Mouse (Mus musculus) kidney, postnatal 36 days (tissue): ENCODE data around the gene Ank2.

ENCODE experiments used
- DNase-seq, 2 experiments: peaks; one replicate each; pipeline ENCODE4 v3.0.0; 2021 to 2022; ENCODE audit warnings: mixed read lengths in 2 of 2

Gene Ank2

DNA sequence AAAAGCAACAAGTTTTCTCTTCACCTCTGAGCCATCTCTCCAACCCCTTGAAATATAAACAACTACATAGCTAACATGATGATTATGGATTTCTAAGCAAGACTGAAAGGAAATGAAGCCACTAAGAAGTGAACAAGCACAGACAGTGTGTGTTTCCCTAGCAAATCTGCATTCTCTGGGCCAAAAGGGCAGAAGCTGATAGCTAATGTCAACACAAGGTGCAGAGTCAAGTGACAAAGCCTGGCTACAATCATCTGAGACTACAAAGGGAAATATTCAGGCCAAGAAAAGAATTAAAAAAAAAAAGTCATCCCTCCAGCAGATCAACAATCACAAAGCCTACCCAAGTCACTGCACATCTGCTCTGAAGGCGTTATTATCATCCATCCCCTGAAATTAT is 330.0 kb downstream of the Ank2 start:
- DNase-seq = no peak

DNA sequence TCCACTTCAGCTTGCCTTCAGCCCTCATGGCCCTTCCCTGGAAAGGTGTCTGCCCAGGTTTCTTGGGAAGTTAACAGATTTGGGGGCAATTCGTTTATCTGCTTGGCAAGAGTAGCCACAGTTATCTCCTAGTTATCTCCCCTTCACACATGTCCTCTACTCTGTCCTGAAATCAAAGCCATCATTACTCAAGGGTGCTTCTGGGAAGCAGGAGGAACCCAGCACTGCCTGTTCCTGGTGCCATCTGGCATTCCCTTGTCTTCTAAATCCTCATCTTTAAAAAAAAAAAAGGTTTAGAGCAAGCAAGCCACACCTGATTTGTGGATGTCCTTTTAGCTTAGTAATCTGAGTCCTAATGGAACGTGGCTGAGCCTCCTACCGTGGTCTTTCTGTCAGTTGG is 335.4 kb downstream of the Ank2 start:
- no peak for DNase-seq

DNA sequence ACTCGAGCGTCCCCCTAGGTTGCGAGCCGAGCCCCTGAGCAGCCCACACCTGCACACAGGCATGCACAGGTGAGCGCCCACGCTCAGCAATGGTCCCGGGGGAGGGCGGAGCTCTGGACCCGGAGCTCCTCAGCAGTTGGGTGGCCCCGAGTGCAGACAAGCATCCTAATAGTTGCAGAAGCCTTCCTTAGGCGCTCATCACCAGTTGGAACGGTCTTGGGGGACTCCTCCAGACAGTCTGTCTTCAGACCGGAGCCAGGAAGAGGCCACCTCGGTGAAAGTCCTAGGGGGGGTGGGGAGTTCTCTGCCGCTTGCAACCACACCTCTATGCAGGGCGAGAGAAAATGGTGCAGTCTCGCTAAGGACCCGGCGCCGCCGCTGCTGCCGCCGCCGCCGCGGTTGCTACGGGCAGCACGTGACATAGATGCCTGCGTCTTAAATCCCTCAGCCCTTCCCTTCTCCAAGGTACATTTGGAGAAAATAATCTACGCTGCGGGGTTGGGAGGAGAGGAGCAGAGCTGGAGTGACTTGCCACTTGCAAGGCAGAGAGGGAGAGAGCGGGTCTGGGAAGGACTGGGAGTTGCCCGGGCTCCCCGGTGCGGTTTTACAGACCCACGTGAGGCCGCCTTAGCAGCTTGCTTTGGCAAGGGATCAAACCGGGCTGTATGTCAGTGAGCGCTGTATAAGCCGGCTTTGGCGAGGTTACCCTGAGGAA is 337.0 kb downstream of the Ank2 start:
- peak; percentile 37 to 60 for DNase-seq

DNA sequence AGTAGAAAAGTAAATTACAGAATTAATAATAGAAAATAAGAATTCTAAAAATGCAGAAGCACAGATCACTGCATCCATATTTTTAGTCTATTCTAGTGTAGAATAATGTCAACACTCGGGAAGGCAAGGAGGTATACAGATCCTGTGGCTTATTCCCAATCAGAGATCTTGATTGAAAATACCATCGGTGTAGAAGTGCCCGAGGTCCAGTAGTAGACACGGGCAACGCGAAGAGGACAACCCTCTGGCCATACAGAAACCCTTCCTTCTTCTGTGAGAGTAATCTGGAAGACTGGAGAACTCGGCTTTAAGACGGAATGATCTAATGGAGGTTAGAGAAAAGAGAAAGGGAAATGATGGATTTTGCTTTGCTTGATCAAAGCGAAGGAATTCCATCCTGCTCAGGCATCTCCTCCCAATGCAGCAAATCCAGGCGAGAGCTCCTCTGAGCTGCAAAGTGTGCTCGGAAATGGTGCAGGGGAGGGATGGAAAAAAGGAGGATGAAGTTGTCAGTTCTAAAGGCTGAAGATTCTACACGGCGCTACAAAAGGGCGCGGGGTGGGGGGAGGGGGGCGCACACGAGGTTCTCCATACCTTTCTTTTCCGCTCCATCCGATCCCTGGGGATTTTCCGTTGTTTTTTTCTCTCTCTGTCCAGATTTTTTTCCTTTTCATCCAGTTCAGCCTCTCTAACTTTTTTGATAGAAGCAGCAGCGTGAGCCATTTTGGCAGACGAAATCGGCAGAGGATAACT is 337.9 kb downstream of the Ank2 start:
- no peak for DNase-seq

DNA sequence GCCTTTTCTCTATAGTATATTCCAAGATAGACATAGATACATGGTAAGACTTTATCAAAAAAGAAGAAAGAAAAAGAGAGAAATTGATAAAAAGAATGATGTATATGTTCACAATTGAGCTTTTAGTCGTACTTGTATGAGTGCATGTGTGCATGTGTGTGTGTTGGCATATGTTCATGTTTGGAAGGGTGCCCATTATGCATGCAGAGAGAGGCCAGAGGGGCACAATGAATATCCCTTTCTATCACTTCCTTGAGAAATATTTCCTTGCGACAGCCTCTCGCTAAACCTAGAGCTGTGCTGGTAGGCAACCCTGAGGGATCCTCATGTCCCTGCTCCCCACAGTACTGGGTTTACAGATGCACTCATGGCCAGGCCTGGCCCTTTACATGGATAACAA is 341.4 kb downstream of the Ank2 start:
- DNase-seq = no peak

DNA sequence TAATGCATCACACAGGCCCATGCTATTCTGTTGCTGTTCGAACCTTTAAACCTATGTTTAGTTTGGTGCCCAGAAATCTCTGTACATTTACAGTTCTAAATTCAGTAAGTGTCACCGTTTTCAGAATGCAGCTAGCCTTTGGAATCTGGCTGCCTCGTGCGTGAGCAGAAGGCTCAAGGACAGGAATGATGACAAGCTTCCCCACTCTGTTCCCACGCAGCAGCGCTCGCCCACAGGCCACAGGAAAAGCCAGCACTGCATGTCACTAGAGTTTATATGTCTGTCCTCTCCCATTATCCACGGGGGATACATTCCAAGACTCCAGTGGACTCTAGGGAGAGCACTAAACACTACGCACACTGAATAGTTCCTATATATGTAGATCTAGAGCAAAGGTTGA is 343.1 kb downstream of the Ank2 start:
- DNase-seq = no peak

DNA sequence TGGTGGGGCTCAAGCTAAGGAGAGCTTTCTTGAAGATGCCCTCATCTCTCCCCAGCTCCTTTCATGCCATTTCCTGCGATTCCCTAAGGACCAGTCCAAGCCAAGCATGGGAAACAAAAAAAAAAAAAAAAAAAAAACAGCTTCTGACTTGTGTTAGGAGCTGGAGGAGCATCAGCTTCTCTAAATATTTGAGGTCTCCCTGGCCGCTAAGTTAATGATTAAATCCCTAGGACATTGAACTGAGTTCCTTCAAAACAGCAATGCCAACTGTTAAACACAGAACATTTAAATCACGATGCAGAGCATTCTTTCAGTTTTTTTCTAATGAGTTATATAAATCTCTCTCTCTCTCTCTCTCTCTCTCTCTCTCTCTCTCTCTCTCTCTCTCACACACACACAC is 345.3 kb downstream of the Ank2 start:
- DNase-seq = peak in 1 of 2 experiments; percentile 59

DNA sequence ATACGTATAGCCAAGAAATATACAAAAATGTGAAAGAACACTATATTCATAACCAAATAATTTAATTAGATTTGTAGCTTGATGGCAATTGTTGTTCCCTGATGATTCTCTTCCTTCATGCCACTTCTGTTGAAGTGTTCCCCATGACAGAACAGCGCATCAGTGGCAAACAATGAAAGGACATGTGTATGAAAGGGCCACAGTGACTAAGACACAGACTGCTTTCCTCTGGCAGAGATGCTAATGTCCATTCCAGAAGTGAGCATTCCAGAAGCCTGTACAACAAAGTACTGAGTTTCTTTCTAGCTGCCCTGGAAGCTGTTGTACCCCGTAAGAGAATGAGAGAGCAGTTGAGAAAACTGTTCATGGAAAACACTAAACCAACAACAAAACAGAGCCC is 345.7 kb downstream of the Ank2 start:
- DNase-seq = no peak

DNA sequence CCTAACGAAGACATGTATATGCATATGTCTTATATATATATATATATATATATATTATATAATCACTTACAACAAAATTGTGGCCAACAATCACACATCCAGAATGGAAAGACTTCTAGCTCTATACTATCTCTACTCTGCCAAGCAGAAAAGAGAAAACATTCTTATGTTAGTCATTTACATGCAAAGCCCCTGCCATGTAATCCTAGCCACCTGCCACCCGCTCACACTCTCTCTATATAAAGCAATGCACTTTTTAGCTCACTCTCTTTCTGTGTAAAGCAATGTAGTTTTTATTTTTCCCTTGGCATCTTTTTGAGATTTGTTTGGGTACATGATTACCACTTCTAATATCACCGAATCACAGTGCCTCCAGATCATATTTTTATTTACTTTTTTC is 350.5 kb downstream of the Ank2 start:
- DNase-seq = no peak

DNA sequence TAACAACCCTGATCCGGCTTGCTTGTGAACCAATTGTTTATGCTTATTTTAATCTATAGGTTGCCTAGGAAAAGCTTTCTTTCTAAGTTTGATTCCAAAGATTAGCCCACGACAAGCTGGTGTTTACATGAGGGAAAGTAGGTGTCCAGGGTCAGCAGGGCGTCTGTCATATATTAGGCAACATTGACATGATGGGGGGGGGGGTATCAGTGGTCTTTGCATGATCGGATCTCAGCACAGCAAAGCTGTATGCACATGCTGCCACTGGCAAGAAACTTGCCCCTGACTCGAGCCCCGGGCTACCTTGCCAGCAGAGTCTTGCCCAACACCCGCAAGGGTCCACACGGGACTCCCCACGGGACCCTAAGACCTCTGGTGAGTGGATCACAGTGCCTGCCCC is 358.6 kb downstream of the Ank2 start:
- no peak for DNase-seq

DNA sequence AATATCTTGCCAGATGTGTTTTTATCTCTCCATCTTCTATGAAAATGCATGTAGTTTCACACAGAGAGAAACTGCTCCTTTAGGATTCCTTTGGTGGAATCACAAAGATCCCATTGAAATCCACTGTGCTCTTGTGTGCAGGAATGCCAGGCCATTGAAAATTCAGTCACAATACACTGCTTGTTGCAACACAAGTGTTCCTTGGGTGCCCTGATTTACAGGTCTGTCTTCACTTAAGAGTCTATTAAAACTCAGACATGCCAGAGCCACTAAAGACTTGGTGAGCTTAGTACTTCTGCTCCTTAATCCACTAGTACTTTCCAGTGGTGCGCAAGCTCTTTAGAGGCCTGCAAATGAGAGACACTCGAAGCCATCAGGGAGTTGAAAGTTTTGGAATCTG is 359.5 kb downstream of the Ank2 start:
- no peak for DNase-seq

DNA sequence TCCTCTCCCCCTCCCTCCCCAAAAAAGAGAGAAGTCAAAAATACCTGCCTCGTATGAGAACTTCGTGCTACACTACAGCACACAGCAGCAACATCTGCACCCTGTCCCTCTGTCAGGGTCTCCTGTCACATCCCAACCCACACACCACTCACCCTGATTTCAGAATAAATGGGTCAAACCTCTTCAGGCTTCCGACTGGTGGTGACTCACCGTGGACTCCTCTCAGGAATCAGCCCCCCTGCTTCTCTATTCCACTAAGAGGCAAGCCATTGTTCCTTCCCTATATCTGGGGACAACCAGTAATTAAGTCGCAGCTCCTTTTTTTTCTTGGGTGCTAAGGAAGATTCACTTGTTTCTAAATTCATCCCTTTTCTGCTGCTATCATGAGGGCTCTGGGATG is 361.6 kb downstream of the Ank2 start:
- no peak for DNase-seq

DNA sequence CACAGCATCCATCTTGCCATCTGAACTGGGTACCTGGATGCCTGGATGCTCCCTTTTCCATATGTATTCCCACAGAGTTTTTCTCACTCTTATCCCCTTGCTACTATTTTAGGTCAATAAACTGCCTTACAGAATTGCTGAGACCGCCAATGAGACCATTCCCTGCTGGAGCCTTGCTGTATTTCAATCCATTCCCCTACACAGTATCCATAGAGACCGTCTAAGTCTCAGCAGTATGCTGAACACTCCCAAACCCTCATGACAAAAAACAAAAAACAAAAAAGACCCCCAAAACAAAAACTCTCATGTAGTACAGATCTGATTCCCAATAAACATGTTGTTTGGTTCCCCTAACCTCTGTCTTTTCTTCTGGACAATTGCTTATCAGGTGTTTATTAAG is 365.1 kb downstream of the Ank2 start:
- no peak for DNase-seq

DNA sequence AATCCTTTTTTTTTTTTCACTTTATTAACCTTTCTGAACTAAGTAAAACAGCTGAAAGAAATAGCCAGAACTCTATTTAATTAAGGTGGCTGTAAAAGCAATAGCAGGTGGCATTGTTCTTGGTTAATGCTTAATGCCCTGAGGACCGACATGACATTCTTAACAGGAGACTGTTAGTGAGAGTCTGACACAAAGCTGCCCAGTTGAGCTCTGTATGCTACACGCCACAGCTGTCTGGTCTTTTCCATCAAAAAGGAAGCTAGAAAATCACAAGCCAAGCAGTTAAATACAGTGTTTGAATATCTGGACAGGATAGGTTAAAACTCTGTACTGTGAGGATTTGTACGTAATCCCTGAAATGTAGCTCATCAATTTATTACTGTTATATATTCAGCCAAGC is 368.1 kb downstream of the Ank2 start:
- peak in 1 of 2 experiments; percentile 7 for DNase-seq

DNA sequence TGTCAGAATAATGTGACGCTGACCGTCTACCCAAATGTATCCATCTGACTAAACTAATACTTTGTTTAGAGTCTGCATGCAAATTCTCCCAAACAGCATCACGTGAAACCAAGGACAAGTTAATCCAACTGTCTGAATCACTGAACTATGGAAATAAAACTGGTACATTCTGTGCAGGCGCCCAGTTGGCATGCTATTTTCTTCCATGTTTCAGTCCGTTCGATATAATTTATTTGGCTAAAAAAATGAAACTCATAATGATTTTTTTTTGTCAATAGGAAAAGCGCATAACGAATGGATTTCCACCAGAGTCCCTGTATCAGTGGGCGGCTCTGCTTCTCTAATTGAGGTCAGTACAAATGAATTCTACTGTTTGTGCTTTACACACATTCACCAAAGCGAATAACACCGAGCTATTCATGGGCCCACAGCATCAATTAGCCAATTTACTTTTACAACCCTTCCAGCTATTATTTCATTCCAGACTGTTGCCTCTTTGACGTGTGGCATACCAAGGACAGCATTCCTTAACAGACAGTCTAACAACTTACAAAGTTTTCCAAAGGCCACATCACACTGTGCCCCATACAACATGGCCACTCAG is 368.9 kb downstream of the Ank2 start:
- peak in 1 of 2 experiments; percentile 11 for DNase-seq

DNA sequence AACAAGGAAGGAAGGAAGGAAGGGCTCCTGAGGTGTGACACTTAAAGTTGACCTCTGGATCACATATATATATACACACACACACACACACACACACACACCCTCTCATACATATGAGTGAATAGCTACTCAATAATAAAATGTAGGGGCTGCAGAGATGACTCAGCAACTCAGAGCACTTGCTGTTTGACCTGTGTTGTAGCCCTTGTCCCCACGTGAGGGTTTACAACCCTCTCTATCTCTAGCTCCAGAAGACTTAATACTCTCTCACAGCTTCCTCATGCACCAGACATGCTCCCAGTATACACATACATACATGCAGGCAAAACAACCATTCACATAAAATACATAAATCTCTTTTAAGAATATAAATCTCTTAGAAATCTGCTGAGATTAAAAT is 369.4 kb downstream of the Ank2 start:
- DNase-seq = no peak

DNA sequence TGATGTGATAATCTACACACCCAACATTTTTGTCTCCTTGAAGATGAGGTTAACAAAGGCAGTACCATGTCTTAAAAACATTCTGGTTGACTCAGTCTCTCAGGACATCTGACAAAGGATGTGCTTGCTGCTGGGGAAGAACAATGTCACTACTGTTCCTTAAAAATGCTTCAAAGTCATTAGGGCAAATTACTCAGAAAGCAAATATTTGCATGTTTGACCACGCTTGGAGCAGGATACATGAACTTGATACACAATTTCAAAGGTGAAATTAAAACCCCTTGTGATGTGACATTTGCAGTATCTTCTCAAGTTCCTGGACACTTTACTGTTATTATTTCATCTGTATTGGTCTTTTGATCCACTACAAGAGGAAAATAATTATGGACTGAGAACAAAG is 371.5 kb downstream of the Ank2 start:
- no peak for DNase-seq

DNA sequence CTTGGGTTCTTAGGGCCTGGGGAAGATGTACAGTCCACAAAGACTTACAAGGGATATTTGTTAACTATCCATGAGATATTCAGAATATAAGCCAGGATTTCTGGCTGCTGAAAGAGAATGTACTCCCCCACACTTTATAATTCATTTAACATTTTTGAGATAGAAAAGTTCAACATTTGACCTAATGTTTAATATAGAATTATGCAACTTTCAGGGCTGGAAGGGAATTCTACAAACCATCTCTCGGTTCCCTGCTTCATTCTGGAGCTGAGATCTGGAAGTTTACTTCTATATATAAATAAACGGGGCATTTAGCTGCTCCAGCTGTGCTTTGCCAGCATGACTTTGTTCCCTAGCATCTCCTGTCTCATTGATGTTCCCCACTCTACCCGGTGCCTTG is 372.9 kb downstream of the Ank2 start:
- no peak for DNase-seq

DNA sequence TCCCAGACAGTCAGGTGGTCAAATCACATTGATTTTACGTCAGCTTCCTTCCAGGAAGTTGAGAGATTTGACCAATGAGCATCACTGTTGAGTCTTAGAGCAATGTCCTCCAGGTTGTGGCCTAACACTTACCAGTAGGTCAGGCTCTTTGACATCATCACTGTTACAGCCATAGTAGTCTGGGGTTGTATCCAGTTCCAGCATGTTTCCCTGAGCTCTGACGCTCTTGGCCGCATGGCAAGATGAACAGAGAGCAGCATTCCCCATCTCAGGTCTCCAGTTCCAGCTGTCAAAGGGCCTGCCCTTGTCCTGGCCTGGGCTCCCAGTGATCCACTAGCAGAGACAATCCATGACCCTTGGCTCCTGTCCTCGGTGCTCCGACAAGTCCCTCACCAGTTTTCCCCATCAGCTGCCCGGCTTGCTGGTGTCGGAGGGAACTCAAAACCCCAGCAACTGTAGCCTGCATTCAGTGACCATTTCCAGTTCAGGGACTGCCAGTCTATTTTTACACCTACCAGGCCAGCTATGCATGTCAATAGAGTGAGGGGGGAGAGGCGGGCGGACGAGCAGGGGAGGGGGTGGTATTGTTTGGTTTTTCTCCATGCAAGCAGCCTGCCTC is 374.7 kb downstream of the Ank2 start:
- peak; percentile 5 to 9 for DNase-seq

DNA sequence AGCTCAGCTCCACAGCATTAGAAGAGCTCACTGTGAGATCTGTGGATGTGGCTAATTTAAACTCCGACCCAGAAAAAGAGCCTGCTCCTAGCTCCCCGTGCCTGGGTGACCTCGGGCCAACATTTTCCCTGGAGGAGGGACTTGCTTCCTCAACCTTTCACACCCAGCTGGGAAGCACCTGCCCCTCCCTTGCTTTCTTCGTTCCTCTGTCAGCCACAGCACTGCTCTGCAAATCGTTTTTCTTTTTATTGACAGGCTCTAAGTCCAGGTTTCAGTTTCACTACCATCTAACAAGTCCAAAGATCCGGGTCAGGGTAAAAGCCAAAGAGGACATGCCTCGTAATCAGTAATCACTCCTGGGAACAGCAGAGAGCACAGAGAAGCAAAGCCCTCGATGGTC is 375.8 kb downstream of the Ank2 start:
- DNase-seq = peak; percentile 64 to 69

DNA sequence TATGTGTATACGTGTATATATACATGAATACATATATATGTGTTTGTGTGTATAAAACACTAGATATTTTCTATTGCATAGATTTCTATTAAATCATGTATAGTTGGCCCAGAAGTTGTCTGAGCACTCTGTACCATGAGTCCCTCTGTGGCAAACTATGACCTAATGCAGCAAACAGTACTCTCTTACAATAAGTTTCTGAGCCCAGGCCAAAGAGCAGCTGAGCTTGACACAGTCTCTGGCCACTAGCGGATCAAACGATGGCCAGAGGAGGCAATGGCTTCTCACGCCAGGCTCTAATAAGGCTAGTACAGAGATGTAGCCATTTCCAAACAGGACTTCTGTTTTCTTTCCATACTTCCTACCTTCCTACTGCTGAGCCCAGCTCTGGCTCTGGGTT is 380.4 kb downstream of the Ank2 start:
- DNase-seq = no peak

DNA sequence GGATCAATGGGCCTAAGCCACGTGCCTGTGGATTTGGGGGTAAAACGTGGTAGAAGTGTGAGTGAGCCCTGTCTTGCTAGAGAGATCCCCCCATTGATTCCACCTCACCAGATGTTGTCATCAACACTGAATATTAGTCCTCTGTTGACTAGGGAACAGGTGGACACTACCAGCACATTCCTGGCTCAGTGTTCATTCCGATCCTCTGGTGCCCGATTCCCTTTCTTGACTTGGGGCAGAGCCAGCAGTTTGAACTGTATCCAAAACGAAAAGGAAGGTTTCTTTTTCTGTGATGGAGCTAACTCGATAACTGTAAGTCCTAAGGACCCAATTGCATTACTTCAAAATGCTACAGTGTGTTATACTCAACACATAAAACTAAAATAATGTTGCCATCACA is 382.9 kb downstream of the Ank2 start:
- no peak for DNase-seq

DNA sequence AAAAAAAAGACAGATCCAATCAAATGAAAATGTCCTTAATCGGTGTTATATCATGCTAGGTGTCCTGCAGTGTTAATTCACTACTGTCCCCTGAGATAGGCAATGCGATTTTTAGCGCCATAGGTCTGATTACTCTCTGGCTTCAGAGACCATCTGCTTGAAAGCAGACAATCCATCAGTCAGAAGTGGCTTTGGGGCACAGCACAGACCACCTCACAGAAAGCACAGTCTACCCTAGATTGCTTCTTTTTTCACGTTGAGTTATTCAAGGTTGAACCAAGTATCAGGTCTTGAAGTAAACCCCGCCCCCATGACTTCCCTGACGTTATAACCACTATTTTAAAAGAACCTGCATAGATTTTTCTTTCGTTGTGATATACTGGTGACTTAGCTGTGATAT is 385.9 kb downstream of the Ank2 start:
- no peak for DNase-seq

DNA sequence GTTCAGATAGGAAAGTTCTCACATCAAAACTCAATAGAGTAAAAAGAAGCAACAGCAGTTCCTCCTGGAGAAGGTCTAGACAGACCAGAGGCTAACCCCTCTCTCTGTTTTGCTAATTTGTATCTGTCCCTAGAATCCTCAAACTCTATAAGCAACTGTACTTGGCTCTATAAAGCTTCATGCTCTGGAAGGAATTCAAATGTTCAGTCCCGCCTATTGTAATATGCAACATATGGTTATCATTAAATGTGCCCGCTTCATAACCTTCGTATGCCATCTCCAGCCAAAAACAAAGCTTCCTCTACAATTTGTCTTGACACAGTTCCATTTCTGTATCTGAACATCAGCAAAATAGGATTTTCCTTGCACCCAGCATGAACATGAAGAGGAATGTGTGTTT is 389.7 kb downstream of the Ank2 start:
- DNase-seq = no peak
